Mouse (Mus musculus) olfactory bulb, adult 2 months (tissue): Measurements from ENCODE around the gene Sox2.

Experiments used
- CTCF ChIP-seq: fragments of 200-500 bp; IDR thresholded peaks from 2 replicates; pipeline ENCODE4 v1.5.1; 2012; ENCODE audit warnings: low read depth, mild to moderate bottlenecking, low read length, moderate library complexity; ENCODE audit not compliant: insufficient read depth
- POLR2A ChIP-seq: fragments of 200-500 bp; IDR thresholded peaks from 2 replicates; pipeline ENCODE4 v1.6.1; 2012; ENCODE audit warnings: mild to moderate bottlenecking, low read depth, low read length, moderate library complexity; ENCODE audit not compliant: insufficient read depth

DNA sequence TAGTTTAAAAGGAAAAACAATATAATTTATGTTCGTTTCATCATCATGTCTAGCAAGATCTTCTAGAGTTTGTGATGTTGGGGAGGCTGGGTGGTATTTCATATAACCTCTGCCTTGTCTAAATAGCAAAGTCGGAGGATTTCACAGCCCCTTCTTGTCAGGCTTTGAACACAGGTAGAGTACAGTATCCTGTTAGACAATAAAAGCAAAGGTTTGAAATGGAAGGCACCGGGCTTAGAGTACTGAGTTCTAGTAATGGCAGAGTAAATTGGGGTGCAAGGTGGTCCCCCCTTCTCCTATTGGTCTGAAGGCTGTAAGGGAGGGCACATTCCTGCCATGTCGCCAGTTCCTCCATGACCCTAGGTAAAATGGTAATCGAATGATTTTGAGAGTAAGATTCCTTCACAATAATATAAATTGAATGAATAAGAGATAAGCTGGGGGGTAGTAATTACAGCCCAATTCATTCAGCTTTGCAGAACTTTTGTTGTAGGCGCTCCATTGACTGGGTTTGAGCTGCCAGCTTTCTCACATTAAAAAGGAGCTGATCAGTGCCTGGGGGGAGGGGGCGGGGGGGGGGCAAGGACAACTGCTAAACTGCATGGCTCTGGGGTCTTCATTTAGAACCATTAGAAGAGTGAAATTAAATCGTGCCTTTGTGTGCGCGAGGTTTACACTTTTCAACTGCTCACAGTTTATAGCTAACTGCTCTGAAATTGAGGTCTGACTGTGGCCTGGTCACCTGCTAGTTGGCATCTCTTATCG is 5.3 kb downstream of the Sox2 start:
- no peak for TF ChIP-seq POLR2A
- no peak for TF ChIP-seq CTCF
